Mouse (Mus musculus) liver, adult 2 months (tissue): ENCODE results near the gene Mccc1.

Source experiments
- CTCF ChIP-seq: fragments of 200-500 bp; IDR thresholded peaks from 2 replicates; pipeline ENCODE4 v1.5.1; 2011; ENCODE audit warnings: low read depth, low read length, control low read depth
- POLR2A ChIP-seq: fragments of 200-500 bp; IDR thresholded peaks from 2 replicates; pipeline ENCODE4 v1.6.1; 2011; ENCODE audit warnings: low read length, control low read depth; ENCODE audit not compliant: insufficient read depth; ENCODE audit errors: extremely low read depth

DNA sequence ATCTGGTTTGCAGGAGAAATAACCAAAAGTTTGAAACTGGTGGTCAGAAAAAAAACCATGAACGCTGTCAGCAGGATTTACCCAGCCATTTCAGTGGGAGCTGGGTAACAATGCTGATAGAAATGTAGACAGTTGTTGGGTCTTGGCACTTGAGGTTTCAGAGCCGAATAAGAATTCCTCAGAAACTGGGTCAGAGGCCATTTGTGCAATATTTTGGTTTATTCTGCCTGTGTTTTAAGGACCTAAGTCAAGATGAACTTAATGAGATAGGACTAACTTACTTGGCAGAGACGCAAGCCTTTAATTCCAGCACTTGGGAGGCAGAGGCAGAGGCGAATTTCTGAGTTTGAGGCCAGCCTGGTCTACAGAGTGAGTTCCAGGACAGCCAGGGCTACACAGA is 44.6 kb upstream of the Mccc1 start:
- TF ChIP-seq CTCF (no peak), POLR2A (no peak)
